In the genomic region with DNA sequence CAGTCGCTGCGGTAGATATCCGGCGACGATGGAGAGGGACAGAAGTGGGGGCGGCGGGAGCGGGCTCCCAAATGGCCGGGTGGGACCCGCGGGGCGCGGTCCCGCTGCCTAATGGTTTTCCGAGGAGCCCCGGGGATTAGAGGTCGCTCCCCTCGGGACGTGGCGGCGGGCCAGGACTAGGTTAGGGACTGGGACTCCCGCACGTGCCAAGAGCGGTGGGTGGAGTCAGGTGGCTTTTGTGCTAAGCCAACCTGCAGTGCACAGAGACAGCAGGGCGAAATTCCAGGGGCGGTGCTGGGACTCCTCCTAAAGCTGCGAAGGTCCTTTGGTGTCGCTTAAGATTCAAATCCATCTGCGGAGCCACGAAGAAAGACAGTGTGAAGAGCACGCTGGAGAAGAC, we compare ENCODE assay signal across 8 mouse cellular contexts. TPM values are rescaled to one million over a fixed set of nuclear protein-coding genes. Genes with fewer than 3 reads are reported as not detected.
DNase-seq lines count a peak whose midpoint lies in the region; ATAC-seq lines count a peak whose summit lies in the region.

No protein-coding gene starts in this region.

- under 1% methylated on average over 31 of the region's 31 CpGs for WGBS in forebrain, embryonic 10.5 days
- WGBS in hindbrain, embryonic 16.5 days: under 1% methylated on average over 31 of the region's 31 CpGs
- WGBS in liver, embryonic 11.5 days: 2% methylated on average over 31 of the region's 31 CpGs
- 1% methylated on average over 31 of the region's 31 CpGs for WGBS in neural tube, embryonic 14.5 days

- ATAC-seq in hindbrain, embryonic 16.5 days: peak; percentile 34; the same call in 1 of the 2 replicates
- ATAC-seq in liver, embryonic 11.5 days (replicated peaks; ENCODE audit: low FRiP score): no peak
- ATAC-seq in neural tube, embryonic 14.5 days (ENCODE audit: low read depth): no peak
- ATAC-seq in frontal cortex, adult (ENCODE audit: low TSS enrichment): no peak

- H3K9me3 ChIP-seq in forebrain, embryonic 10.5 days: no peaks in the 10 kb centered on the region
- H3K9me3 ChIP-seq in hindbrain, embryonic 16.5 days (ENCODE audit: control insufficient read depth, low read length): no peaks in the 10 kb centered on the region
- H3K9me3 ChIP-seq in liver, embryonic 11.5 days (ENCODE audit: control insufficient read depth, low read length): no peaks in the 10 kb centered on the region
- H3K9me3 ChIP-seq in neural tube, embryonic 14.5 days (ENCODE audit: control insufficient read depth, low read length): no peaks in the 10 kb centered on the region

- peaks cover 73% of the 10 kb centered on the region for H3K27me3 ChIP-seq in forebrain, embryonic 10.5 days (ENCODE audit: poor library complexity, severe bottlenecking)
- peaks cover 7% of the 10 kb centered on the region for H3K27me3 ChIP-seq in hindbrain, embryonic 16.5 days (replicated peaks; ENCODE audit: control insufficient read depth, insufficient read depth, low read length)
- H3K27me3 ChIP-seq in liver, embryonic 11.5 days (replicated peaks; ENCODE audit: control insufficient read depth, insufficient read depth, low read length): peaks cover 60% of the 10 kb centered on the region
- peaks cover 30% of the 10 kb centered on the region for H3K27me3 ChIP-seq in neural tube, embryonic 14.5 days (ENCODE audit: control insufficient read depth, insufficient read depth, low read length)

- peak overlapping the region; percentile 66 for H3K27ac ChIP-seq in forebrain, embryonic 10.5 days
- no peak overlapping the region for H3K27ac ChIP-seq in hindbrain, embryonic 16.5 days (ENCODE audit: low read depth, low read length)
- H3K27ac ChIP-seq in liver, embryonic 11.5 days (ENCODE audit: low read depth, low read length): no peak overlapping the region
- no peak overlapping the region for H3K27ac ChIP-seq in neural tube, embryonic 14.5 days (ENCODE audit: low read depth, low read length)

- peak overlapping the region; percentile 53 for H3K9ac ChIP-seq in hindbrain, embryonic 16.5 days (ENCODE audit: low read depth, low read length)
- H3K9ac ChIP-seq in liver, embryonic 11.5 days (ENCODE audit: low read depth, low read length): no peak overlapping the region
- peak overlapping the region; percentile 39 for H3K9ac ChIP-seq in neural tube, embryonic 14.5 days (replicated peaks; ENCODE audit: low read depth, low read length)

- no peaks in the 10 kb centered on the region for H3K36me3 ChIP-seq in forebrain, embryonic 10.5 days (replicated peaks)
- no peaks in the 10 kb centered on the region for H3K36me3 ChIP-seq in hindbrain, embryonic 16.5 days (ENCODE audit: control insufficient read depth, insufficient read depth, low read length)
- H3K36me3 ChIP-seq in liver, embryonic 11.5 days (ENCODE audit: control insufficient read depth, insufficient read depth, low read length): no peaks in the 10 kb centered on the region
- H3K36me3 ChIP-seq in neural tube, embryonic 14.5 days (ENCODE audit: control insufficient read depth, insufficient read depth, low read length): no peaks in the 10 kb centered on the region

- peak overlapping the region; percentile 52 for H3K4me3 ChIP-seq in forebrain, embryonic 10.5 days
- H3K4me3 ChIP-seq in hindbrain, embryonic 16.5 days (ENCODE audit: low read length): peak overlapping the region; percentile 37
- peak overlapping the region; percentile 34 for H3K4me3 ChIP-seq in liver, embryonic 11.5 days (ENCODE audit: low read depth, low read length)
- H3K4me3 ChIP-seq in neural tube, embryonic 14.5 days (ENCODE audit: low read depth, low read length): peak overlapping the region; percentile 27

- peak; percentile 27 for DNase-seq in thymus, postnatal 4 days
- no peak for DNase-seq in thymus, postnatal 0 days (ENCODE audit: low spot score)
- no peak for DNase-seq in forebrain, embryonic 10.5 days (ENCODE audit: extremely low spot score, low spot score)
- DNase-seq in liver, embryonic 11.5 days (ENCODE audit: low spot score): no peak
- DNase-seq in thymus, postnatal 25 days: no peak

- H3K4me2 ChIP-seq in hindbrain, embryonic 16.5 days (ENCODE audit: low read length): peak overlapping the region; percentile 75
- peak overlapping the region; percentile 40 for H3K4me2 ChIP-seq in liver, embryonic 11.5 days
- H3K4me2 ChIP-seq in neural tube, embryonic 14.5 days (ENCODE audit: low read depth, low read length): peak overlapping the region; percentile 60

- peaks cover 41% of the 10 kb centered on the region for H3K4me1 ChIP-seq in forebrain, embryonic 10.5 days
- peaks cover 12% of the 10 kb centered on the region for H3K4me1 ChIP-seq in hindbrain, embryonic 16.5 days (ENCODE audit: control insufficient read depth, insufficient read depth, low read depth, low read length)
- H3K4me1 ChIP-seq in liver, embryonic 11.5 days (replicated peaks; ENCODE audit: control insufficient read depth, insufficient read depth, low read length): 0 out of 2 replicates have a peak, but pooled peaks cover 6% of the 10 kb centered on the region
- peaks cover 5% of the 10 kb centered on the region; the same call in 1 of the 2 replicates for H3K4me1 ChIP-seq in neural tube, embryonic 14.5 days (ENCODE audit: control insufficient read depth, insufficient read depth, low read length)

RNA-seq across cellular contexts. Expression of a gene that starts 37.9 kb away (rescaled TPM):
- 0.21 and 0.27 TPM in 2 replicates for polyA plus RNA-seq in thymus, postnatal 0 days (2015; fragmentation: Nextera tagmentation; extraction: Ambion mirVana)
- not detected in 2 replicates for polyA plus RNA-seq in forebrain, embryonic 10.5 days (2016; fragmentation: Nextera tagmentation; extraction: Ambion mirVana)
- not detected in 2 replicates for polyA plus RNA-seq in hindbrain, embryonic 16.5 days (2015; fragmentation: Nextera tagmentation; extraction: Ambion mirVana)
- polyA plus RNA-seq in liver, embryonic 11.5 days (2014; fragmentation: Nextera tagmentation; extraction: Ambion mirVana): not detected in 2 replicates
- polyA plus RNA-seq in neural tube, embryonic 14.5 days (2014; fragmentation: Nextera tagmentation; extraction: Ambion mirVana): 0.21 and 0.22 TPM in 2 replicates
